Mouse (Mus musculus) C2C12 (cell line): ENCODE results near the gene Nes. TPM values are rescaled to one million over a fixed set of nuclear protein-coding genes. Genes with fewer than 3 reads are reported as not detected.

ENCODE experiments used
- H3K27me3 ChIP-seq: one replicate; pipeline ENCODE4 v1.6.1; 2011; ENCODE audit not compliant: control insufficient read depth, insufficient read depth, insufficient read length
- H3K36me3 ChIP-seq: one replicate; pipeline ENCODE4 v1.6.1; 2011; ENCODE audit not compliant: control insufficient read depth, insufficient read depth
- H3K4me3 ChIP-seq: one replicate; pipeline ENCODE4 v1.5.1; 2011; ENCODE audit warnings: mild to moderate bottlenecking, control low read depth; ENCODE audit not compliant: poor library complexity, insufficient read depth, severe bottlenecking
- H3K79me2 ChIP-seq: one replicate; pipeline ENCODE4 v1.6.1; 2011; ENCODE audit not compliant: control insufficient read depth, insufficient read depth
- H3K79me3 ChIP-seq: one replicate; pipeline ENCODE4 v1.6.1; 2011; ENCODE audit warnings: low read depth, control low read depth
- H3ac ChIP-seq: one replicate; pipeline ENCODE3; 2011; ENCODE audit warnings: low read depth; ENCODE audit not compliant: control insufficient read depth, insufficient read length
- CEBPB ChIP-seq: IDR thresholded peaks from one replicate; pipeline ENCODE4 v1.6.1; 2011; ENCODE audit warnings: low read depth, mild to moderate bottlenecking, control low read depth, moderate library complexity
- CTCF ChIP-seq: IDR thresholded peaks from one replicate; pipeline ENCODE4 v1.5.1; 2011; ENCODE audit not compliant: control insufficient read depth, insufficient read depth, insufficient read length
- FOSL1 ChIP-seq: IDR thresholded peaks from one replicate; pipeline ENCODE4 v1.8.0; 2011; ENCODE audit warnings: mild to moderate bottlenecking, low read length; ENCODE audit not compliant: poor library complexity, insufficient read depth, severe bottlenecking
- MAX ChIP-seq: IDR thresholded peaks from one replicate; pipeline ENCODE4 v1.6.1; 2011; ENCODE audit warnings: mild to moderate bottlenecking, control low read depth
- MYOD1 ChIP-seq: IDR thresholded peaks from one replicate; pipeline ENCODE4 v1.6.1; 2011; ENCODE audit warnings: low read depth; ENCODE audit not compliant: control insufficient read depth, insufficient read length
- MYOG ChIP-seq: IDR thresholded peaks from one replicate; pipeline ENCODE4 v1.6.1; 2011; ENCODE audit not compliant: control insufficient read depth, insufficient read length; ENCODE audit errors: extremely low read depth
- USF1 ChIP-seq: IDR thresholded peaks from one replicate; pipeline ENCODE4 v1.6.1; 2011; ENCODE audit warnings: low read depth, mild to moderate bottlenecking, control low read depth, moderate library complexity
- polyA plus RNA-seq: library from polyadenylated mRNA; unstranded; fragments of >200 nt; fragmentation: generic; extraction: Trizol; gene quantifications from one replicate; pipeline ENCODE4 v1.2.1, GENCODE M21; 2012; ENCODE audit warnings: missing spikeins

Gene Nes
- polyA plus RNA-seq, 1 experiment, result 158 TPM

GRCm38 (mm10) chr3:87934026-87934425, 36.9 kb upstream of the Nes start:
- H3K79me3 ChIP-seq, result peaks cover 79% of the 10 kb centered on the region
- H3K4me3 ChIP-seq, result no peak overlapping the region
- H3K27me3 ChIP-seq, result no peaks in the 10 kb centered on the region
- peaks cover 76% of the 10 kb centered on the region for H3K36me3 ChIP-seq
- no peak for TF ChIP-seq CEBPB
- no peak for TF ChIP-seq FOSL1
- TF ChIP-seq USF1, result no peak
- no peak for TF ChIP-seq MYOG
- no peak for TF ChIP-seq MYOD1
- TF ChIP-seq MAX, result no peak
- no peak for TF ChIP-seq CTCF
- peaks cover 99% of the 10 kb centered on the region for H3K79me2 ChIP-seq
- H3ac ChIP-seq, result peak overlapping the region; percentile 3

GRCm38 (mm10) chr3:87934501-87934900, 36.4 kb upstream of the Nes start:
- TF ChIP-seq MYOG (no peak), MAX (no peak), FOSL1 (no peak), CTCF (no peak), MYOD1 (no peak), USF1 (no peak), CEBPB (no peak)
- Histone ChIP-seq H3K79me3 (peaks cover 74% of the 10 kb centered on the region), H3K36me3 (peaks cover 80% of the 10 kb centered on the region), H3ac (no peak overlapping the region), H3K79me2 (peaks cover 99% of the 10 kb centered on the region), H3K4me3 (no peak overlapping the region), H3K27me3 (no peaks in the 10 kb centered on the region)

- H3K79me3 ChIP-seq, result peaks cover 73% of the 10 kb centered on the region
- H3K79me2 ChIP-seq, result peaks cover 93% of the 10 kb centered on the region
- H3K27me3 ChIP-seq, result no peaks in the 10 kb centered on the region
- no peak overlapping the region for H3ac ChIP-seq
- peaks cover 87% of the 10 kb centered on the region for H3K36me3 ChIP-seq
- TF ChIP-seq MAX, result no peak
- no peak for TF ChIP-seq USF1
- no peak for TF ChIP-seq MYOD1
- TF ChIP-seq CEBPB, result no peak
- no peak for TF ChIP-seq CTCF
- TF ChIP-seq MYOG, result no peak
- no peak for TF ChIP-seq FOSL1
- no peak overlapping the region for H3K4me3 ChIP-seq
Measured at GRCm38 (mm10) chr3:87935201-87935600, 35.7 kb upstream of the Nes start.

- peaks cover 92% of the 10 kb centered on the region for H3K36me3 ChIP-seq
- H3K79me3 ChIP-seq, result peaks cover 69% of the 10 kb centered on the region
- H3ac ChIP-seq, result no peak overlapping the region
- no peak overlapping the region for H3K4me3 ChIP-seq
- H3K79me2 ChIP-seq, result peaks cover 87% of the 10 kb centered on the region
- H3K27me3 ChIP-seq, result no peaks in the 10 kb centered on the region
- TF ChIP-seq USF1 (no peak), MYOD1 (no peak), CTCF (peak; percentile 68)
Measured at GRCm38 (mm10) chr3:87935776-87936175, 35.1 kb upstream of the Nes start.

GRCm38 (mm10) chr3:87940611-87941010, 30.3 kb upstream of the Nes start:
- peaks cover 26% of the 10 kb centered on the region for H3K79me3 ChIP-seq
- no peak overlapping the region for H3K4me3 ChIP-seq
- H3K27me3 ChIP-seq, result no peaks in the 10 kb centered on the region
- TF ChIP-seq CEBPB (no peak), FOSL1 (no peak), MYOD1 (no peak), CTCF (no peak), MYOG (no peak), USF1 (no peak), MAX (no peak)
- H3ac ChIP-seq, result no peak overlapping the region
- peaks cover 80% of the 10 kb centered on the region for H3K36me3 ChIP-seq
- peaks cover 39% of the 10 kb centered on the region for H3K79me2 ChIP-seq

- peaks cover 20% of the 10 kb centered on the region for H3K79me2 ChIP-seq
- no peaks in the 10 kb centered on the region for H3K27me3 ChIP-seq
- H3ac ChIP-seq, result no peak overlapping the region
- H3K79me3 ChIP-seq, result peaks cover 11% of the 10 kb centered on the region
- TF ChIP-seq MYOD1, result no peak
- TF ChIP-seq CTCF, result no peak
- TF ChIP-seq USF1, result no peak
- TF ChIP-seq MAX, result no peak
- TF ChIP-seq MYOG, result no peak
- TF ChIP-seq FOSL1, result no peak
- no peak for TF ChIP-seq CEBPB
- H3K4me3 ChIP-seq, result no peak overlapping the region
- peaks cover 65% of the 10 kb centered on the region for H3K36me3 ChIP-seq
Measured at GRCm38 (mm10) chr3:87942471-87942870, 28.4 kb upstream of the Nes start.
